Mouse (Mus musculus): ENCODE data around the gene Sesn1.
A peak's percentile ranks its signal among the peaks of the same experiment; 100 is the strongest.
"Not testable (repeated sequence)": the region's sequence is repeated elsewhere in the genome, so short reads cannot be mapped to it uniquely, and the experiment has no call there.

Sesn1 gene

GRCm38 (mm10) chr10:41809771-41810563 is at the start of gene Sesn1, which contains the start of gene Cep57l1:
Sesn1 (plus strand) TSS chr10:41809935.
Cep57l1 (minus strand) TSS chr10:41809871.
- DNase-seq (ENCODE audit: low spot score), result peak; percentile 93

GRCm38 (mm10) chr10:41760866-41761265 is 48.9 kb upstream of the Sesn1 start:
- no peak for DNase-seq (ENCODE audit: low spot score)

- no peak for DNase-seq (ENCODE audit: low spot score)
Observed at GRCm38 (mm10) chr10:41763741-41764385, 45.9 kb upstream of the Sesn1 start.

- no peak for DNase-seq (ENCODE audit: low spot score)
Observed at GRCm38 (mm10) chr10:41765586-41765985, 44.1 kb upstream of the Sesn1 start.

- no peak for DNase-seq (ENCODE audit: low spot score)
Observed at GRCm38 (mm10) chr10:41766280-41766679, 43.5 kb upstream of the Sesn1 start.

GRCm38 (mm10) chr10:41767254-41767653 is 42.5 kb upstream of the Sesn1 start:
- no peak for DNase-seq (ENCODE audit: low spot score)

- DNase-seq (ENCODE audit: low spot score), result no peak
Observed at GRCm38 (mm10) chr10:41792375-41792774, 17.4 kb upstream of the Sesn1 start.

GRCm38 (mm10) chr10:41797253-41797652 is 12.5 kb upstream of the Sesn1 start:
- no peak for DNase-seq (ENCODE audit: low spot score)

GRCm38 (mm10) chr10:41803467-41803866 is 6.3 kb upstream of the Sesn1 start:
- no peak for DNase-seq (ENCODE audit: low spot score)

- DNase-seq (ENCODE audit: low spot score), result no peak
Observed at GRCm38 (mm10) chr10:41804711-41805110, 5.0 kb upstream of the Sesn1 start.

- DNase-seq (ENCODE audit: low spot score), result no peak
Observed at GRCm38 (mm10) chr10:41805729-41806355, 3.9 kb upstream of the Sesn1 start.

GRCm38 (mm10) chr10:41809080-41809770 is 510 bp upstream of the Sesn1 start:
- DNase-seq (ENCODE audit: low spot score), result peak; percentile 92

- no peak for DNase-seq (ENCODE audit: low spot score)
Observed at GRCm38 (mm10) chr10:41810564-41811455, 1.1 kb downstream of the Sesn1 start.

- no peak for DNase-seq (ENCODE audit: low spot score)
Observed at GRCm38 (mm10) chr10:41812566-41812965, 2.8 kb downstream of the Sesn1 start.

- no peak for DNase-seq (ENCODE audit: low spot score)
Observed at GRCm38 (mm10) chr10:41814305-41814853, 4.6 kb downstream of the Sesn1 start.

- no peak for DNase-seq (ENCODE audit: low spot score)
Observed at GRCm38 (mm10) chr10:41816516-41816915, 6.8 kb downstream of the Sesn1 start.

GRCm38 (mm10) chr10:41818036-41818732 is 8.4 kb downstream of the Sesn1 start:
- DNase-seq (ENCODE audit: low spot score), result no peak

GRCm38 (mm10) chr10:41818733-41819070 is 9.0 kb downstream of the Sesn1 start:
- not testable (repeated sequence) for DNase-seq (ENCODE audit: low spot score)

- no peak for DNase-seq (ENCODE audit: low spot score)
Observed at GRCm38 (mm10) chr10:41819307-41819706, 9.6 kb downstream of the Sesn1 start.

- DNase-seq (ENCODE audit: low spot score), result no peak
Observed at GRCm38 (mm10) chr10:41820401-41820800, 10.7 kb downstream of the Sesn1 start.

Data from lung, postnatal 25 days (tissue).